Mouse (Mus musculus) ES-E14 (cell line): ENCODE results near the gene 1700001O22Rik. TPM values are rescaled to one million over a fixed set of nuclear protein-coding genes. Genes with fewer than 3 reads are reported as not detected.

Experiments
- DNase-seq: peaks from one replicate; pipeline ENCODE4 v3.0.0-alpha.2; 2013; ENCODE audit warnings: low read depth, low spot score
- H3K27ac ChIP-seq: 2 replicates; pipeline ENCODE4 v1.5.1; 2012; ENCODE audit warnings: low read depth, mild to moderate bottlenecking, low read length, moderate library complexity, mixed read lengths; ENCODE audit not compliant: poor library complexity, insufficient read depth, severe bottlenecking
- H3K36me3 ChIP-seq: 2 replicates; pipeline ENCODE4 v1.6.1; 2012; ENCODE audit warnings: mild to moderate bottlenecking, low read length, moderate library complexity, mixed read lengths; ENCODE audit not compliant: control insufficient read depth, poor library complexity, insufficient read depth, severe bottlenecking
- H3K4me1 ChIP-seq, 2 experiments: fragments of 150-350 bp in 1 of 2; sonication (generic) in 1 of 2; 2 replicates each; pipeline ENCODE4 v1.6.1; 2012; ENCODE audit warnings: low read length in 2 of 2, mild to moderate bottlenecking in 1 of 2, mixed read lengths in 1 of 2; ENCODE audit not compliant: control insufficient read depth in 2 of 2, insufficient read depth in 2 of 2, poor library complexity in 1 of 2
- H3K4me3 ChIP-seq, 2 experiments: fragments of 150-350 bp in 1 of 2; sonication (generic) in 1 of 2; 2 replicates each; pipeline ENCODE4 v1.5.1; 2012; ENCODE audit warnings: low read length in 2 of 2, low read depth in 1 of 2, mild to moderate bottlenecking in 1 of 2, mixed read lengths in 1 of 2; ENCODE audit not compliant: insufficient read depth in 1 of 2, poor library complexity in 1 of 2, severe bottlenecking in 1 of 2
- H3K9ac ChIP-seq: 2 replicates; pipeline ENCODE4 v1.6.1; 2012; ENCODE audit warnings: low read depth, mild to moderate bottlenecking, low read length, mixed read lengths; ENCODE audit not compliant: poor library complexity, insufficient read depth, severe bottlenecking
- H3K9me3 ChIP-seq: fragments of 150-350 bp; sonication (generic); 2 replicates; pipeline ENCODE4 v1.6.1; 2012; ENCODE audit warnings: low read depth, mild to moderate bottlenecking, low read length; ENCODE audit not compliant: control insufficient read depth, insufficient read depth
- CHD2 ChIP-seq: IDR thresholded peaks from 2 replicates; pipeline ENCODE4 v1.6.1; 2014; ENCODE audit warnings: mild to moderate bottlenecking, low read depth, low read length, inconsistent platforms
- HCFC1 ChIP-seq: IDR thresholded peaks from 2 replicates; pipeline ENCODE4 v1.6.1; 2012; ENCODE audit warnings: low read length, inconsistent platforms, borderline replicate concordance; ENCODE audit not compliant: insufficient read depth
- MAFK ChIP-seq: IDR thresholded peaks from 2 replicates; pipeline ENCODE4 v1.6.1; 2014; ENCODE audit warnings: mild to moderate bottlenecking, low read depth, low read length, inconsistent platforms; ENCODE audit not compliant: insufficient read depth
- ZC3H11A ChIP-seq: IDR thresholded peaks from 2 replicates; pipeline ENCODE4 v1.6.1; 2012; ENCODE audit warnings: low read depth, mild to moderate bottlenecking, inconsistent platforms, low read length, borderline replicate concordance
- ZNF384 ChIP-seq: IDR thresholded peaks from 2 replicates; pipeline ENCODE4 v1.6.1; 2012; ENCODE audit warnings: low read depth, low read length, inconsistent platforms
- in situ Hi-C, 2 experiments: fragments of 600-800 bp; cut with MboI; formaldehyde crosslinking; loops; one replicate each; pipeline ENCODE4 v1.15.1; 2025; ENCODE audit warnings: low sequenced_read_pairs in 2 of 2, inconsistent platforms in 1 of 2; ENCODE audit not compliant: unreplicated experiment in 2 of 2
- total RNA-seq: library from RNA; depleted of rRNA; stranded (reverse); fragments of 300-350 nt; gene quantifications from 2 replicates; pipeline ENCODE4 v1.2.3, GENCODE M21; 2012

The 1700001O22Rik gene
- total RNA-seq, 1 experiment, result 1.9 TPM

- in situ Hi-C loops, result no loop called here
- Histone ChIP-seq H3K36me3 (no peaks in the 10 kb centered on the region), H3K4me3 (peak overlapping the region in 1 of 2 experiments; percentile 17; a peak in 1 of 4 replicates), H3K9me3 (no peaks in the 10 kb centered on the region), H3K27ac (peak overlapping the region; percentile 96; the same call in 1 of the 2 replicates), H3K4me1 (peaks cover 18 to 40% of the 10 kb centered on the region in 2 experiments), H3K9ac (no peak overlapping the region)
- no peak for TF ChIP-seq CHD2
- TF ChIP-seq HCFC1, result no peak
- TF ChIP-seq ZNF384, result no peak
- no peak for TF ChIP-seq MAFK
- TF ChIP-seq ZC3H11A, result no peak
- DNase-seq, result no peak
These were observed 43.5 kb downstream of the 1700001O22Rik start for GRCm38 (mm10) chr2:30759858-30760547.

DNA sequence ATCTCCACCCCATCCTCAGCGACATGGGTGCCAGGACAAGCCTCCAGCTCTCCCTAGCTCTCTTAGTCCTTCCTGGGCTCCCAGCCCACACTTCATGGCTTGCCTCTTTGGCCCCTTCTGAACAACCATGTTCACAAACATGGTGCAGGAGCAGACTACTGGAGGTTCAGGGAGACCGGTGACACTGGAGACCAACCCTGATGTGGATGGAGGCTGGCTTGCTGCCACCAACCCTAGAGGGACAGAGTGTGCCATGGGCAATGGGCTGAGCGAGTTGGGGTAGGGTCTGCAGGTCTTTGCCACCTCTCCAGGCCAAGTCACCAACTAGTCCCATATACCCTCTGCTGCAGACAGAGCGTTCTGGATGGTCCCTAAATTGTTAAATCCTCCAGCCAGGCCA lies 44.0 kb downstream of the 1700001O22Rik start:
- H3K9ac ChIP-seq, result no peak overlapping the region
- no peak overlapping the region for H3K4me3 ChIP-seq
- H3K27ac ChIP-seq, result peak overlapping the region; percentile 96
- peaks cover 18 to 40% of the 10 kb centered on the region in 2 experiments for H3K4me1 ChIP-seq
- no peak for DNase-seq
- TF ChIP-seq CHD2, result no peak
- no peak for TF ChIP-seq HCFC1
- TF ChIP-seq MAFK, result no peak
- no peak for TF ChIP-seq ZC3H11A
- no peak for TF ChIP-seq ZNF384
- H3K36me3 ChIP-seq, result no peaks in the 10 kb centered on the region
- no peaks in the 10 kb centered on the region for H3K9me3 ChIP-seq
- in situ Hi-C loops, result no loop called here

- Histone ChIP-seq H3K4me1 (peaks cover 18 to 40% of the 10 kb centered on the region in 2 experiments), H3K9ac (no peak overlapping the region), H3K27ac (peak overlapping the region; percentile 96; the same call in 1 of the 2 replicates), H3K9me3 (no peaks in the 10 kb centered on the region), H3K4me3 (no peak overlapping the region), H3K36me3 (no peaks in the 10 kb centered on the region)
- no peak for TF ChIP-seq CHD2
- in situ Hi-C loops, result no loop called here
- no peak for DNase-seq
These were observed 44.4 kb downstream of the 1700001O22Rik start for GRCm38 (mm10) chr2:30759088-30759374.

- DNase-seq, result peak; percentile 95
- peak overlapping the region; percentile 96 for H3K27ac ChIP-seq
- peak overlapping the region; percentile 42 to 60; a peak in 3 of 4 replicates for H3K4me3 ChIP-seq
- TF ChIP-seq ZC3H11A (peak; percentile 4; the same call in 1 of the 2 replicates), MAFK (no peak)
- in situ Hi-C loops, result no loop called here
- H3K9me3 ChIP-seq, result no peaks in the 10 kb centered on the region
- peak overlapping the region; percentile 72 for H3K9ac ChIP-seq
- no peaks in the 10 kb centered on the region for H3K36me3 ChIP-seq
- peaks cover 18 to 40% of the 10 kb centered on the region in 2 experiments for H3K4me1 ChIP-seq
These were observed 44.9 kb downstream of the 1700001O22Rik start for GRCm38 (mm10) chr2:30758341-30759087.
